Mouse (Mus musculus) erythroblast, embryonic 14.5 days (primary cell): ENCODE measurements around the gene Rhou.

ENCODE experiments used
- GATA1 ChIP-seq: IDR thresholded peaks from 2 replicates; pipeline ENCODE4 v1.6.1; 2012; ENCODE audit warnings: low read length, inconsistent platforms, mixed read lengths
- TAL1 ChIP-seq: IDR thresholded peaks from 3 replicates; pipeline ENCODE4 v1.6.1; 2012; ENCODE audit warnings: low read length, inconsistent platforms, mixed read lengths

DNA sequence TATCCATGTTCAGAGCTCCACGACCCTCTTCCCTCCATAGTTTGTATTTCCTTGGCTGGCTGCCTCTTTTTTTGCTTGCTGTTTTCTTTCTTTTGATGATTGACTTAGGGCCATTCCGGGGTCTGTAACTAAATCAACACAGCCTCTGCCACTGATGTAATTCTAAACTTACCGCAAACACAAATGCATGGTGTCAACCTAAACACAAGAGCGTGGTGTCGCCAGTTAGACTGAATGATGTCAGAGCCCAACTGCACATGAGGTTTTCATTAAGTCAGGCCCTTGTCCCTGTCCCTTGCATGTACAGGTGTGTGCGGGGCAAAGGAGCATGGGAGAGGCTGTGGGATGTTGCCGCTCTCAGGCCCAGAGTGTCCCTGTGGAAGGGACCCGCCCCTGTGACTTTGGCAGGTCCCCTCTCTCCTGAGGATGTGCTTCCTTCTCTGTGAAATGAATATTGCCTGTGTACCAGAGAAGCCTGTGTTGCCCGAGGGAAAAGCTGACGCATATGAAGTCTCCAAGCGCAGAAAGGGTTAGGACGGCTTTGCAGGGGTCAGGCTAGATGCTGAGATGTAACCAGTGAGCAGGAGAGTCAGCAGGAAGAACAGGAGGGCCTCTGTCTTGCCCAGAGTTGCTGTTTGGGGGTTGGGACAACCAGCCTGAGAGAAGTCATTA lies 46.8 kb downstream of the Rhou start:
- TF ChIP-seq TAL1 (no peak), GATA1 (no peak)
